Mouse (Mus musculus): ENCODE results near the gene Lenep. TPM values are rescaled to one million over a fixed set of nuclear protein-coding genes. Genes with fewer than 3 reads are reported as not detected.
A peak's percentile ranks its signal among the peaks of the same experiment; 100 is the strongest.

Lenep gene
- polyA plus RNA-seq, 1 experiment from 2014 or later = not detected

DNA sequence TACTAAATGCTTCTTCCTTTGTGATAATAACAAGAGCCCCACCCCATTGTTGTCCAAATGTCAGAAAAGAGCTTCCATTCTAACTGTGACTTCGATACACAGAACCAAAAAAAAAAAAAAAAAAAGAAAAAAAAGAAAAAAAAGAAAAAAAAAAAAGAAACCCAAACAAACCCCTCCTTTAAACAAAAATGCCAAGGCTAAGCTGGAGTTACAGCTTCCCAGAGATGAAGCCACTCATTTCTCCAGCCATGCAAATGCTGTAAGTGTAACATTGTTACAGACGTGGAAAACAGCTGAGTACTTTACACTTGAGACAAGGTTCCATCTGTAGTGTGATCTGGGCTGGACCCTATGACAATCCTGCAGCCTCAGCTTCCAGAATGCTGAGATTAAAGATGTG lies 14.5 kb upstream of the Lenep start:
- H3K4me2 ChIP-seq (ENCODE audit: low read length) = peak overlapping the region; percentile 81
- H3K36me3 ChIP-seq (ENCODE audit: control insufficient read depth, insufficient read depth, low read length) = peaks cover 23% of the 10 kb centered on the region
- peak overlapping the region; percentile 48 for H3K4me3 ChIP-seq (ENCODE audit: low read depth, low read length)
- peak overlapping the region; percentile 64 for H3K9ac ChIP-seq (ENCODE audit: low read length)
- H3K9me3 ChIP-seq (replicated peaks; ENCODE audit: control insufficient read depth, low read length) = no peaks in the 10 kb centered on the region
- DNase-seq (ENCODE audit: low spot score) (no peak), ATAC-seq (no peak)
- no peaks in the 10 kb centered on the region for H3K27me3 ChIP-seq (replicated peaks; ENCODE audit: control insufficient read depth, insufficient read depth, low read length)
- H3K4me1 ChIP-seq (ENCODE audit: control insufficient read depth, insufficient read depth, low read length) = peaks cover 20% of the 10 kb centered on the region
- 30% methylated on average over 2 of the region's 2 CpGs for WGBS
- H3K27ac ChIP-seq (ENCODE audit: low read depth, low read length) = no peak overlapping the region

DNA sequence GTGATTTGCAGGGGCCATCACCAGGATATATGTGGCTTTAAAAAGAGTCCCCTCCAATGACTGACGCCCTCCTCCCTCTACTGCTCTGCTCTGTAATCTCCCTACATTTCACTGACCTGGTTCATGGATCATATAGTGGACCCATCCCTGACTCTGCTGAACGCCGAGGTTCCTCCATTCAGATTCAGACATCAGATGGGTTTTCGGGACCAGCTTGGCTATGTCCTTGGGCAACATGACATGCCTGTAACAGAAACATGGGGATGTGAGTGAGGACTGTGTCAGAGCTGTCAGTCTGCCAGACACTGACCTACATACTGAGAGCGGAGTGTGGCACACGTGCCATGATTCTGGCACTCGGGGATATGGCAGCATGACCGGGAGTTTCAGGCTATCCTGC lies 13.6 kb upstream of the Lenep start:
- no peak for DNase-seq (ENCODE audit: low spot score)
- Histone ChIP-seq H3K4me3 (ENCODE audit: low read depth, low read length) (no peak overlapping the region), H3K4me1 (ENCODE audit: control insufficient read depth, insufficient read depth, low read length) (peaks cover 15% of the 10 kb centered on the region), H3K9me3 (replicated peaks; ENCODE audit: control insufficient read depth, low read length) (no peaks in the 10 kb centered on the region), H3K4me2 (ENCODE audit: low read length) (0 out of 2 replicates have a peak overlapping the region, but pooled peaks have one; percentile 81), H3K27ac (ENCODE audit: low read depth, low read length) (no peak overlapping the region), H3K27me3 (replicated peaks; ENCODE audit: control insufficient read depth, insufficient read depth, low read length) (no peaks in the 10 kb centered on the region), H3K9ac (ENCODE audit: low read length) (no peak overlapping the region), H3K36me3 (ENCODE audit: control insufficient read depth, insufficient read depth, low read length) (peaks cover 23% of the 10 kb centered on the region)
- 95% methylated on average over 8 of the region's 8 CpGs for WGBS
- ATAC-seq = no peak

DNA sequence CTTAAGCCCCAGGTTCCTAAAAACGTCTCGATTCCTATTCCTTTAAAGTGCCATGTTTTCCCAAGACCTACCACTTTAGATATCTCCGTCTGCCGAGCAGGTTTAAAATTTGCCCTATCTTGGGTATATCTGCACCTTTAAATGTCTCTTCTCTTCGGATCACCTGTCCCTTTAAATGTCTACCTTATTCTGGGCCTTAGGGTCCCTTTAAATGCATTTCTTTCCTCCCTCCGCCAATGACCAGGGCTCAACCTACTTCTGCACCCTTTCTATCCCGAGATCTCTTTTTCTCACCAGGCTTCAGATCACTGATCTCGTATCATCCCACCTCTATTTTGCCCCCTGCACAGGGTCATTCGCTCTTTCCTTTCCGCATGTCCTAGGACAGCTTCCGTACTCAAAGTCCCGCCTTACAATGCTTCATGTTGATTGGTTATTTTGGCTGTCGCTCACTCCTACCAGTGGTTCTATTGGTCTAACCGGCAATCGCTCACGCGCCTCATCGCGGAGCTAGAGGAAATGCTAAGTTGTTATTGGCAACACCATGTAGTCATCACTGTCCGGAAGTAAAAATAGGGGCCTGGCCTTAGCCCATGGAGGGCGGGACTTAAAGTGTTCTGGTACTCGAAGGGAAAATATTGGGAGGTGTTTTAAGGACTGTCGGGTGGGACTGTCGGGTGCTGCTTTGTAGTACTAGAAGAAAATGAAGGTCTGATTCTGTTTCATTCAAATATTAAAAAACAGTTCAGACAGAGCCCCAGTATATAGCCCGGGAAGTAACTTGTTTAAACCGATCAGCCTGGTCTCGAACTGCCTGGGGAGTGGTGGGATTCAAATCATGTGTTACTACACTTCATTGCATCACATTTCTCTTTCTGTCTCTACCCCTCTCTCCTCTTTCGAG lies 9.1 kb upstream of the Lenep start, which contains the start of gene Flad1:
Gene Flad1, minus strand, starts transcription at position 381 of the 904 bp plus-strand sequence.
- Histone ChIP-seq H3K4me3 (ENCODE audit: low read depth, low read length) (peak within 1 kb of the TSS; percentile 39), H3K27me3 (replicated peaks; ENCODE audit: control insufficient read depth, insufficient read depth, low read length) (no peaks in the 10 kb centered on the region), H3K4me2 (ENCODE audit: low read length) (peak within 1 kb of the TSS; percentile 62), H3K9me3 (replicated peaks; ENCODE audit: control insufficient read depth, low read length) (no peaks in the 10 kb centered on the region), H3K4me1 (ENCODE audit: control insufficient read depth, insufficient read depth, low read length) (peaks cover 8% of the 10 kb centered on the region), H3K9ac (ENCODE audit: low read length) (peak within 1 kb of the TSS; percentile 54), H3K36me3 (ENCODE audit: control insufficient read depth, insufficient read depth, low read length) (peaks cover 29% of the 10 kb centered on the region), H3K27ac (ENCODE audit: low read depth, low read length) (no peak within 1 kb of the TSS)
- WGBS = 8% methylated on average over 28 of the region's 28 CpGs
- peak; percentile 99 for DNase-seq (ENCODE audit: low spot score)
- ATAC-seq = peak; percentile 100

DNA sequence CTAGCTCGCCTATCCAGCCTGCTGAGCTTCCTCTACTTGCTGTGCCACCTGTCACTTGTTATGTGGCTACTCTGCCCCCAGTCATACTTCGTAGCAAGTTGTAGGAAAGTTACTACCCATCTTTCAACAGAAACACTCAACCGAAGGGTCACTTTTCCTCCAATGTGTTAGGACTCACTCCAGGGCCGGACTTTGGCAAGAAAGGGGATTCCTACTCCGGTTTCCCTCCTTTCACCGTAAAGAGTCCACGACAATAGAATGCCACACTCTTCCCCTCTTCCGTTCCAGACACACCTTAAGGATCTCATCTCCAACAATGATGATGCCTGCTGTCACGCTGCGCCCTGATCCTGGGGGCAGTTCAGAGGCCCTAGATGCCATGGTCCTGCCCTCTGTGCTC lies 8.3 kb upstream of the Lenep start:
- 78% methylated on average over 10 of the region's 10 CpGs for WGBS
- H3K36me3 ChIP-seq (ENCODE audit: control insufficient read depth, insufficient read depth, low read length) = peaks cover 25% of the 10 kb centered on the region
- ATAC-seq (no peak), DNase-seq (ENCODE audit: low spot score) (no peak)
- H3K9me3 ChIP-seq (replicated peaks; ENCODE audit: control insufficient read depth, low read length) = no peaks in the 10 kb centered on the region
- H3K27me3 ChIP-seq (replicated peaks; ENCODE audit: control insufficient read depth, insufficient read depth, low read length) = no peaks in the 10 kb centered on the region
- peak overlapping the region; percentile 54 for H3K9ac ChIP-seq (ENCODE audit: low read length)
- H3K4me3 ChIP-seq (ENCODE audit: low read depth, low read length) = peak overlapping the region; percentile 39
- H3K27ac ChIP-seq (ENCODE audit: low read depth, low read length) = no peak overlapping the region
- peaks cover 6% of the 10 kb centered on the region for H3K4me1 ChIP-seq (ENCODE audit: control insufficient read depth, insufficient read depth, low read length)
- H3K4me2 ChIP-seq (ENCODE audit: low read length) = peak overlapping the region; percentile 62

DNA sequence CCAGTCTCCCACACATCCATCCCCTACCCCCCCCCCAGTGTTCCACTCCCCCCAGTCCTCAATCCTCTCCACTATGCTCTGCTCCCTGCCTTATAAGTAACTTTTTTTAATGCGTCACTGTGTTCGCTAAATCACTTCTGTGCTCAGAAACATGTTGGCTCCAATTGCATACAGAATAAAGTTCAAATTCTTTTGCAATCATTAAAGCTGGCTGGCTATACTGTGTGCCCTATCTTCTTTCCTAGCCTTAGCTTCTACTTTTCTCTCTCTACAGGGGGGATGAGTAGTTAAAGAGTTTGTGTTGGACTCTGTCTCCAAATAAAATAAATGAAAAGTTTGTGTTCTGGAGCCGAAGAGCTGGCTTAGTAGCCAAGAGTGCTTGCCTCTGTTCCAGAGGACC lies 7.1 kb upstream of the Lenep start:
- no peak overlapping the region for H3K27ac ChIP-seq (ENCODE audit: low read depth, low read length)
- peaks cover 6% of the 10 kb centered on the region for H3K4me1 ChIP-seq (ENCODE audit: control insufficient read depth, insufficient read depth, low read length)
- H3K4me3 ChIP-seq (ENCODE audit: low read depth, low read length) = no peak overlapping the region
- 95% methylated on average over 3 of the region's 3 CpGs for WGBS
- ATAC-seq (no peak), DNase-seq (ENCODE audit: low spot score) (no peak)
- H3K36me3 ChIP-seq (ENCODE audit: control insufficient read depth, insufficient read depth, low read length) = peaks cover 30% of the 10 kb centered on the region
- no peak overlapping the region for H3K4me2 ChIP-seq (ENCODE audit: low read length)
- H3K9me3 ChIP-seq (replicated peaks; ENCODE audit: control insufficient read depth, low read length) = no peaks in the 10 kb centered on the region
- no peak overlapping the region for H3K9ac ChIP-seq (ENCODE audit: low read length)
- no peaks in the 10 kb centered on the region for H3K27me3 ChIP-seq (replicated peaks; ENCODE audit: control insufficient read depth, insufficient read depth, low read length)

DNA sequence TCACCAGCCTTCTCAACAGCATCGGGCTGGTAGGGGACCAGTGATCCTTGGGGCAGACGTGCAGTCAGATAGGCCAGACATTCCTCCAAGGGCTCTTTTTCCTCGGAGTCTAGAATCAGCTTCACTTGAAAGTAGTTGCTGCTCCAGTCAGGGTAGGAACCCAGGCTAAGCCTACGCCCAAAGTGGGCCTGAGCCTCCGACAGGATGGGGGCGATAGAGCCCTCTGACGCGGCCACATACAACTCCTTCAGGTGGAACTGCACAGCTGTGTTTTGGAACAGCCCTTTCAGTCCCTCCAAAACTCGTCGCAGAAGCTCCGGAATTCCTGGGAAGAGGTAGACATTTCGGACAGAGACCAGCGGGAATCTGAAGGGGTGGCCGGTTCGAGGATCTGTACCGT lies 5.9 kb upstream of the Lenep start:
- H3K36me3 ChIP-seq (ENCODE audit: control insufficient read depth, insufficient read depth, low read length) = peaks cover 29% of the 10 kb centered on the region
- H3K4me1 ChIP-seq (ENCODE audit: control insufficient read depth, insufficient read depth, low read length) = peaks cover 6% of the 10 kb centered on the region
- no peaks in the 10 kb centered on the region for H3K27me3 ChIP-seq (replicated peaks; ENCODE audit: control insufficient read depth, insufficient read depth, low read length)
- ATAC-seq (no peak), DNase-seq (ENCODE audit: low spot score) (no peak)
- H3K27ac ChIP-seq (ENCODE audit: low read depth, low read length) = no peak overlapping the region
- H3K4me2 ChIP-seq (ENCODE audit: low read length) = no peak overlapping the region
- H3K9me3 ChIP-seq (replicated peaks; ENCODE audit: control insufficient read depth, low read length) = no peaks in the 10 kb centered on the region
- no peak overlapping the region for H3K9ac ChIP-seq (ENCODE audit: low read length)
- 63% methylated on average over 16 of the region's 16 CpGs for WGBS
- no peak overlapping the region for H3K4me3 ChIP-seq (ENCODE audit: low read depth, low read length)

DNA sequence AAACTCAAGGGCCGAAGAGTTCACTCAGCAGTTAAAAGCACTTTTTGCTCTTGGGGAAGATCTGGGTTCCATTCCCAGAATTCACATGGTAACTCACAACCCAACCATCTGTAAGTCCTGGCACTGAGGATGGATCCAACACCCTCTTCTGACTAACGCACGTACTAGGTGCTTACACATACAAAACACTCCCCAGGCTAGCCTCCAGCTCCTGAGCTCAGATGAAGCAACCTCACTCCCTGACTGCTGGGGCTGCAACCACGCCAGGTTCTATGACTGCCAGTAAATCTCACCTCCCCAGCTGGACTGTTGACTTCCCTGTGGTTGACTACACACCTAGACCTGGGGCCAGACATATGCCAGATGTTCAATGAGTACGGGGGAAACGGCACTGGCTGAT lies 4.3 kb upstream of the Lenep start:
- Histone ChIP-seq H3K9me3 (replicated peaks; ENCODE audit: control insufficient read depth, low read length) (no peaks in the 10 kb centered on the region), H3K4me2 (ENCODE audit: low read length) (no peak overlapping the region), H3K4me3 (ENCODE audit: low read depth, low read length) (no peak overlapping the region), H3K9ac (ENCODE audit: low read length) (no peak overlapping the region), H3K27ac (ENCODE audit: low read depth, low read length) (no peak overlapping the region), H3K4me1 (ENCODE audit: control insufficient read depth, insufficient read depth, low read length) (peaks cover 6% of the 10 kb centered on the region), H3K27me3 (replicated peaks; ENCODE audit: control insufficient read depth, insufficient read depth, low read length) (no peaks in the 10 kb centered on the region), H3K36me3 (ENCODE audit: control insufficient read depth, insufficient read depth, low read length) (peaks cover 45% of the 10 kb centered on the region)
- 92% methylated on average over 6 of the region's 6 CpGs for WGBS
- ATAC-seq (no peak), DNase-seq (ENCODE audit: low spot score) (no peak)

DNA sequence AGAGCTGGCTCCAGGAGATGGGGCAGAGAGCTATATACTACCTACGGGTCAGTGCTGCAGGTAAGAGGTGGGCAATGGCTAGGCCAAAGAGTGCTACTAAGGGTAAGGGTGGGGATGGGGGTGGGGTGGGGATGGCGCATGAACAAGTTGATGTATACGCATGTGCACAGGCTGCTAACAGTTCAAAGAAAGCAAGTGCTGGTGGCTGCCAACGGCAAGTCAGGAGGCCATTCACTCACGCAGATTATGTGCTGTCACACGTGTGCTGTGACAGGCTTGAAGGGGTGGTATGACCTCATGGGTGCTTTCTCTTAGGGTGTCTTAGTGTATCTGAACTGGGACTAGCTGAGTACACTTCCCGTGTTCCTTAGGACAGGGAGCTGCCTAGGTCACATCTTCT lies 1.3 kb downstream of the Lenep start:
- peaks cover 47% of the 10 kb centered on the region for H3K36me3 ChIP-seq (ENCODE audit: control insufficient read depth, insufficient read depth, low read length)
- H3K4me1 ChIP-seq (ENCODE audit: control insufficient read depth, insufficient read depth, low read length) = no peaks in the 10 kb centered on the region
- ATAC-seq (no peak), DNase-seq (ENCODE audit: low spot score) (no peak)
- no peak overlapping the region for H3K9ac ChIP-seq (ENCODE audit: low read length)
- no peaks in the 10 kb centered on the region for H3K9me3 ChIP-seq (replicated peaks; ENCODE audit: control insufficient read depth, low read length)
- H3K27me3 ChIP-seq (replicated peaks; ENCODE audit: control insufficient read depth, insufficient read depth, low read length) = no peaks in the 10 kb centered on the region
- WGBS = 93% methylated on average over 7 of the region's 7 CpGs
- no peak overlapping the region for H3K4me3 ChIP-seq (ENCODE audit: low read depth, low read length)
- no peak overlapping the region for H3K27ac ChIP-seq (ENCODE audit: low read depth, low read length)
- no peak overlapping the region for H3K4me2 ChIP-seq (ENCODE audit: low read length)

DNA sequence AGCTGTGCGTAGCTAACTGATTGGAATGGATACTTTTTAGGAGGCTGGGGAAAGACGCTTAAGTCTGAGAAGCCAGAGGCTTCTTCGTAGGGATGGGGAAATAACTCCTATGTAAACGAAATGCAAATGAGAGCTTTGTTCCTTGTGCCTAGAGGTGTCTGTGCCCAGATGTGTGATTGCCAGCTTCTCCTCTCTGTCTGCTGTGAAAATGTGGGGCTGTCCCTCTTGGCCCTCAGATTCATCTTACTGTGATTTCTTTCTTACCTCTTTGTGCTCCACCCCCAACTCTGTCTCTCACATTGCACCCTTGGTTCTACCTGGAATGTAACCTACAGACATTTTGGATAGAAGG lies 6.0 kb downstream of the Lenep start:
- Histone ChIP-seq H3K27ac (ENCODE audit: low read depth, low read length) (no peak overlapping the region), H3K4me3 (ENCODE audit: low read depth, low read length) (no peak overlapping the region; the same call in 1 of the 2 replicates), H3K36me3 (ENCODE audit: control insufficient read depth, insufficient read depth, low read length) (peaks cover 6% of the 10 kb centered on the region), H3K9me3 (replicated peaks; ENCODE audit: control insufficient read depth, low read length) (no peaks in the 10 kb centered on the region), H3K4me2 (ENCODE audit: low read length) (peak overlapping the region; percentile 99), H3K27me3 (replicated peaks; ENCODE audit: control insufficient read depth, insufficient read depth, low read length) (peaks cover 18% of the 10 kb centered on the region), H3K9ac (ENCODE audit: low read length) (peak overlapping the region; percentile 61; the same call in 1 of the 2 replicates), H3K4me1 (ENCODE audit: control insufficient read depth, insufficient read depth, low read length) (peaks cover 32% of the 10 kb centered on the region)
- ATAC-seq (no peak), DNase-seq (ENCODE audit: low spot score) (no peak)
- under 1% methylated on average over 4 of the region's 4 CpGs for WGBS

Data from forebrain, embryonic 14.5 days (tissue).